Mouse (Mus musculus): Measurements from ENCODE around the gene Rin3.

DNA sequence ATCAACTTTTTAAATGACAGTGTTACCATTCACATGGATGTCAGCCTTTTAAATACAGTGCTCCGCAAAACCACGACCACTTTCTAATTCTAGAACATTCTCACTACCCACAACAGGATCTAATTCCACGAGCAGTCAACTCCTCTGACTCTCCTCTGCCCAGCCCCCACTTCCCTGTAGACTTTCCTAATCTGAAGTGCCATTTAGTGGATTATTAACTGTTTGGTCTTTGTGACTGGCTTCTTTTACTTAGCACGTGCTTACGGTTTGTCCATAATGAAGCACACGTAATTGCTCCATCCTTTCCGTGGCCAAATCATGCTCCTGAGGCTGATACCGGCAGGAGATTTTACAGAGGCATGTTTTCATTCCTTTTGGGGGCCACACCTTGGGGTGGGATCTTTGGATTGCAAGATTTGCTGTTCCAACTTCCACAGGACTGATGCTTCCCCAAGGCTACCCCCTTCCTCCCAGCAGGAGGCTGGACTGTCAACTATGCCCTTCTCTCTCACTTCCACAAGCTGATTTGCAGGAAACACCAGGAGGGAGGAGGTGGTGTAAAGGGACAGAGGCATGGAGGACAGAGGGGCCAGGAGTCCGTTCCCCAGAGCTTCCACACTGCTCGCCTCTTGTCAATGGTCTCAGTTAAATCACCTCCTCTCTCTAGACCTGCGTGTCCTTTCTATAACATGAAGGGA is 139.9 kb downstream of the Rin3 start:
- TF ChIP-seq CTCF (IDR thresholded peaks at IDR 0.05; ENCODE audit: borderline replicate concordance, insufficient read depth, low read length), result no peak
- TF ChIP-seq POLR2A (IDR thresholded peaks at IDR 0.05; ENCODE audit: low read depth, low read length), result no peak
